12 mouse cellular contexts compared by ENCODE assay signal in the genomic region with DNA sequence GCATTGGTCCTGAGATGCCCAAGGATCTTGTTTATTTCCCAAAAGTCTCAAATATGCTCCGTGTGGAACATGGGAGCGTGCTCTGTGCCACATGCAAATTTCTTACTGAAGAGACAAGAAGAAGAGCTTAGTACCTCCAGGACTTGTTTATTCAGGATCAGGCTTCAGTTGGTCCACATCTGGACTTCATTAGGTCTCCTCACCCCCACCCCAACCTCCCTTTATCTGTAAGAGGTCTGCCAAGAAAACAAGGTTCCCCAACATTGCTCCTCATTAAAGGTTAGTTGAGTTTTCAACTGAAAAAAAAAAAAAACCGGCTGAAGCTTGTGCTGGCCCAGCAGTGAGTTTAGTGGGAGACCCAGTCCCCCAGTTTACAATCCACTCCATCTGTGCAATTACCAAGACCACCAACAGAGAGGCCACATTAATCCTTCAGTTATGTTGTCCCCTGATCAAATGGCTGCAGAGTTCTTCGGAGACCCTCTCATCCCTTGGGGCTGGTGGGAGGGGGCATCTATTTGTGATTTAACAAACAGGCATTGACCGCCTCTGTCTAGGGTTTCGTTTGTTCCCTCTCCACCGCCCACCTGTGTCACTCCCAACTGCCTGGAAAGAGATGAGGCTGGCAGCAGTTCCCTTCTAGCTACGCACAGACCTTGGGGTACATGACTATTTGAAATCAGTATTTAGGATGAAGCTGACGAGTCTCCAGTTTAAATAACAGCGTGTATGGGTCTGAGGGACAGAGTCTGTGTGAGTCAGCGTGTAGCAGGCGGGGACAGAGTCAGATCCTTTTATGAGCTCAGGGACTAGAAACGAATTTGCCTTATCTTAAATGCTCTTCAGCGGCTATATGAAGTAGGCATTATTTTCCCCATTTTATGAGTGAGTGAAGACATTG. TPM values are rescaled to one million over a fixed set of nuclear protein-coding genes. Genes with fewer than 3 reads are reported as not detected.
DNase-seq lines count a peak whose midpoint lies in the region; ATAC-seq and TF ChIP-seq lines count a peak whose summit lies in the region.
"Had no signal": no experiment of that assay in that cellular context is flagged by ENCODE, and none has a peak within 500 bp of the region (broad histone marks: within the 10 kb centered on the region; RNA-seq: fewer than 3 reads in every experiment).

No protein-coding gene starts in this region.

- no peak overlapping the region for H3K4me3 ChIP-seq in liver, adult 2 months (ENCODE audit: insufficient read depth, low read depth, low read length)
- H3K4me3 ChIP-seq in liver, embryonic 12.5 days, result no peak overlapping the region
- no peak overlapping the region for H3K4me3 ChIP-seq in forebrain, embryonic 14.5 days (ENCODE audit: low read depth, low read length)
- H3K4me3 ChIP-seq in limb, embryonic 15.5 days, result no peak overlapping the region

- no peak for TF ChIP-seq POLR2A in liver, adult 2 months (IDR thresholded peaks at IDR 0.05; ENCODE audit: extremely low read depth, insufficient read depth, low read length)

- WGBS in liver, adult 2 months, result 63% methylated on average over 14 of the region's 14 CpGs
- WGBS in liver, embryonic 12.5 days (ENCODE audit: insufficient replicate concordance), result 55% methylated on average over 14 of the region's 14 CpGs
- WGBS in forebrain, embryonic 14.5 days, result 22% methylated on average over 14 of the region's 14 CpGs
- WGBS in limb, embryonic 15.5 days, result 26% methylated on average over 14 of the region's 14 CpGs

- H3K9me3 ChIP-seq in liver, embryonic 12.5 days (replicated peaks), result no peaks in the 10 kb centered on the region
- H3K9me3 ChIP-seq in forebrain, embryonic 14.5 days (replicated peaks; ENCODE audit: control insufficient read depth, low read length), result no peaks in the 10 kb centered on the region
- H3K9me3 ChIP-seq in limb, embryonic 15.5 days, result no peaks in the 10 kb centered on the region

- peak overlapping the region; percentile 12; the same call in 1 of the 2 replicates for H3K9ac ChIP-seq in liver, adult 2 months (ENCODE audit: low read depth, low read length)
- no peak overlapping the region for H3K9ac ChIP-seq in liver, embryonic 12.5 days
- H3K9ac ChIP-seq in forebrain, embryonic 14.5 days (ENCODE audit: low read length), result no peak overlapping the region
- H3K9ac ChIP-seq in limb, embryonic 15.5 days, result no peak overlapping the region

- no peak for ATAC-seq in liver, embryonic 12.5 days
- peak; percentile 40; the same call in 1 of the 2 replicates for ATAC-seq in forebrain, embryonic 14.5 days
- ATAC-seq in limb, embryonic 15.5 days (ENCODE audit: insufficient number of reproducible peaks, low FRiP score, low TSS enrichment, low read depth), result no peak

- no peaks in the 10 kb centered on the region for H3K27me3 ChIP-seq in liver, adult 2 months (ENCODE audit: control insufficient read depth, insufficient read depth, low read length)
- H3K27me3 ChIP-seq in liver, embryonic 12.5 days (replicated peaks), result no peaks in the 10 kb centered on the region
- H3K27me3 ChIP-seq in forebrain, embryonic 14.5 days (replicated peaks; ENCODE audit: control insufficient read depth, insufficient read depth, low read length), result no peaks in the 10 kb centered on the region
- no peaks in the 10 kb centered on the region for H3K27me3 ChIP-seq in limb, embryonic 15.5 days

- H3K27ac ChIP-seq in liver, adult 2 months (replicated peaks; ENCODE audit: insufficient read depth, low read depth, low read length), result peak overlapping the region; percentile 46
- no peak overlapping the region for H3K27ac ChIP-seq in liver, embryonic 12.5 days
- no peak overlapping the region; the same call in 1 of the 2 replicates for H3K27ac ChIP-seq in forebrain, embryonic 14.5 days (ENCODE audit: low read depth, low read length)
- H3K27ac ChIP-seq in limb, embryonic 15.5 days, result 0 out of 2 replicates have a peak overlapping the region, but pooled peaks have one; percentile 3

- TF ChIP-seq CTCF in liver, adult 2 months (IDR thresholded peaks at IDR 0.05; ENCODE audit: low read depth, low read length), result no peak

- no peak for DNase-seq in liver, adult 2 months (ENCODE audit: extremely low read depth, low read depth, low spot score)
- peak; percentile 73 for DNase-seq in embryo, embryonic 10.5 days (ENCODE audit: low spot score)
- peak; percentile 51 for DNase-seq in forebrain, embryonic 14.5 days (ENCODE audit: low spot score)
- no peak for DNase-seq in yolk sac, embryonic 10.5 days (ENCODE audit: low spot score)
- DNase-seq in urinary bladder, adult 2 months (ENCODE audit: low spot score), result no peak
- DNase-seq in left cerebral cortex, postnatal 14 days (ENCODE audit: low spot score in 2 of 2), result no peak
- DNase-seq: cerebellum, postnatal 10 days; kidney, postnatal 14 days; lung, postnatal 36 days; thymus, postnatal 14 days had no signal

- intact Hi-C loops in left cerebral cortex, postnatal 14 days (cut with DNase I), result no loop called here

- H3K4me1 ChIP-seq in liver, adult 2 months (ENCODE audit: control insufficient read depth, insufficient read depth, low read length), result peaks cover 44% of the 10 kb centered on the region
- peaks cover 18% of the 10 kb centered on the region; the same call in 1 of the 2 replicates for H3K4me1 ChIP-seq in liver, embryonic 12.5 days
- peaks cover 37% of the 10 kb centered on the region for H3K4me1 ChIP-seq in forebrain, embryonic 14.5 days (ENCODE audit: control insufficient read depth, insufficient read depth, low read length)
- H3K4me1 ChIP-seq in limb, embryonic 15.5 days, result peaks cover 85% of the 10 kb centered on the region

- peaks cover 72% of the 10 kb centered on the region for H3K36me3 ChIP-seq in liver, adult 2 months (ENCODE audit: control insufficient read depth, insufficient read depth, low read length)
- peaks cover 5% of the 10 kb centered on the region; the same call in 1 of the 2 replicates for H3K36me3 ChIP-seq in liver, embryonic 12.5 days
- H3K36me3 ChIP-seq in forebrain, embryonic 14.5 days (ENCODE audit: control insufficient read depth, insufficient read depth, low read length), result peaks cover 30% of the 10 kb centered on the region; the same call in 1 of the 2 replicates
- H3K36me3 ChIP-seq in limb, embryonic 15.5 days, result peaks cover 31% of the 10 kb centered on the region

- no peak overlapping the region for H3K4me2 ChIP-seq in liver, embryonic 12.5 days
- no peak overlapping the region for H3K4me2 ChIP-seq in forebrain, embryonic 14.5 days (ENCODE audit: low read length)
- H3K4me2 ChIP-seq in limb, embryonic 15.5 days, result no peak overlapping the region

- peaks cover 31% of the 10 kb centered on the region; the same call in 1 of the 2 replicates for H3K79me2 ChIP-seq in liver, adult 2 months (ENCODE audit: control insufficient read depth, insufficient read depth, low read length)

RNA-seq across cellular contexts. Expression of a gene that starts 43.7 kb away (rescaled TPM):
- 64.1 and 81.1 TPM in 2 replicates for total RNA-seq in liver, adult 2 months (2014; rRNA removed)
- polyA plus RNA-seq in liver, adult 2 months (2012; rRNA removed), result 81.0 and 84.2 TPM in 2 replicates
- polyA plus RNA-seq in liver, embryonic 12.5 days (2016; fragmentation: Nextera tagmentation; extraction: Ambion mirVana), result 14.5 and 15.6 TPM in 2 replicates
- polyA plus RNA-seq in forebrain, embryonic 14.5 days (2014; fragmentation: Nextera tagmentation; extraction: Ambion mirVana), result 48.6 and 50.8 TPM in 2 replicates
- polyA plus RNA-seq in limb, embryonic 15.5 days (2015; fragmentation: Nextera tagmentation; extraction: Ambion mirVana), result 143 and 150 TPM in 2 replicates
- polyA plus RNA-seq in urinary bladder, adult 2 months (2012; rRNA removed), result 165 and 174 TPM in 2 replicates
- 100 to 1,000 TPM; 136 to 166 TPM for total RNA-seq in left cerebral cortex, postnatal 14 days (2021)

Comparison
In these comparisons a context has a peak if more than half of its experiments do, and no peak if none do; other contexts are left out.
1. H3K27ac ChIP-seq: peak in liver, adult 2 months (single experiment) and limb, embryonic 15.5 days (single experiment); none in liver, embryonic 12.5 days (single experiment) and forebrain, embryonic 14.5 days (single experiment).
2. DNase-seq: peak in embryo, embryonic 10.5 days (single experiment) and forebrain, embryonic 14.5 days (single experiment); none in liver, adult 2 months (single experiment), yolk sac, embryonic 10.5 days (single experiment), urinary bladder, adult 2 months (single experiment) and left cerebral cortex, postnatal 14 days (0 of 2).